Mouse (Mus musculus): Measurements from ENCODE around the gene Ftl1-ps1. TPM values are rescaled to one million over a fixed set of nuclear protein-coding genes. Genes with fewer than 3 reads are reported as not detected.

Gene Ftl1-ps1
- total RNA-seq (2022), result 1,000 to 10,000 TPM; 1,128 to 1,257 (median 1,206) TPM

- DNase-seq, result peak; percentile 42
These were observed at the start of gene Ftl1-ps1 for GRCm38 (mm10) chr13:74399298-74399839. Ftl1-ps1 (plus strand) TSS chr13:74399694.

GRCm38 (mm10) chr13:74350435-74350906 is 49.0 kb upstream of the Ftl1-ps1 start:
- DNase-seq, result no peak

DNA sequence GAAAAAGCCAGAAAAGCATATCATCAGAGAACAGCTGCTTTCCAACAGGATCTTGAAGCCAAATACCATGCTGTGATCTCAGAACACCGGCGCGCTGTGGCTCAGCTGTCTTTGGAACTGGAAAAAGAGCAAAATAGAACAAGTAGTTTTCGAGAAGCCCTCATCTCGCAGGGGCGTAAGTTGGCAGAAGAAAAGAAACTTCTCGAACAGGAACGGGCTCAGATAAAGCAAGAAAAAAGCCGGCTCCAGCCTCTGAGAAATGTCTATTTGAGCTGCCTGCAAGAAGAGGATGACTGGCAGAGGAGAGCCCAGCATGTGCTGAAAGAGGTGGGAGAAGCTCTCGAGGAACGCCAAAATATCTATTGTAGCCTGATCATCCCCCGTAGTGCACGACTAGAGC is 43.0 kb upstream of the Ftl1-ps1 start:
- DNase-seq, result no peak

- DNase-seq, result no peak
These were observed 37.3 kb upstream of the Ftl1-ps1 start for GRCm38 (mm10) chr13:74362218-74362617.

DNA sequence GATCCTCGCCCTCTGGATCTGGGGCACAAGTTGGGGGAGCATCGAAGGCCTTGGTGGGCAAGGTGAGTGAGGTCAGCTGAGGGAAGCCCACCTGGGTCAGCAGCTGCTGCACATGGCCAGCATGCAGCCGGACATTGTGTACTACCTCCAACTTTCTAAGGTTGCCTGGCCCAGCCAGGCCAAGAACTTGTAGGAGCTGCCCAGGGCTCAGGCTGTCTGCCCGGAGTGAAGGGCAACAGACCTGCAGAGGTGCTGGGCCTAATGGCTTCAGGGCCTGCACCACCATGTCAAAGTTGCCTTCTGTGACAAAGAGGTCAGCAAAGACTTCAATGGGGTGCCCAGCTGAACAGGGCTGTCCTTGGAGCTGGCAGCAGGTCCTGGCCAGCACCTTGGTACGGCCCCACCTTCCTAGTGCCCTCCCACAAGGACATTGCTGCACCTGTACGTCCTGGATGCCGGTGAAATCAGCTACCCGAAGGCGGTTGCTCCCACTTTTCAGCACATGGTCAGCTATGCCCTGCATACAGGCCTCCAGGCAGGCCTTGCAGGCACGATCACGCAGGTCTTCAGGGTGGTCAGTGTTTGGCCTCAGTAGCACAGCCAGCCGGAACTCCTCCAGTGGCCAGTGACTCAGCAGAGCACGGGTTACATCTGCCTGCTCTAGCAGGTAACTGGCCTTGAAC is 36.2 kb upstream of the Ftl1-ps1 start:
- DNase-seq, result no peak

DNA sequence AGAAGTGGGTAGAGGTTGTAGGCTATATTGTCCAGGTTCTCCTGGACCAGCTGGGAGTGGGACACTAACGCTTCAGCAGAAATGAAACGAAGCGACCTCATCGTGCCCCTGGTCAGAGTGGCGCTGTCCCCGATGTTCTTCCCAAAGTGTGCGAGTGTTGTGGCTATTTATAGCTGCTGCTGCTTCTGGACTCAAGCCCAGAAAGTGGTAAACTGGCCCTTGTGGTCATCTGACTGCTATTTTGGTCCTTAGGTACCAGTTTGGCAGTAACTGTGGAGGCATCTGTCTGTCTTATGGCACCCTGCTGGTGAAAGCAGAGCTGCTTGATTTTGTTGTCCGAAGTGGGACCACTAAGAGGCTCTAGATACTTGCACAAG is 35.6 kb upstream of the Ftl1-ps1 start, which contains the start of gene Lrrc14b:
TSS of gene Lrrc14b (minus strand) at position 147 of the 377 bp plus-strand sequence.
- DNase-seq, result peak; percentile 30

GRCm38 (mm10) chr13:74381533-74382276 is 17.8 kb upstream of the Ftl1-ps1 start:
- DNase-seq, result no peak

DNA sequence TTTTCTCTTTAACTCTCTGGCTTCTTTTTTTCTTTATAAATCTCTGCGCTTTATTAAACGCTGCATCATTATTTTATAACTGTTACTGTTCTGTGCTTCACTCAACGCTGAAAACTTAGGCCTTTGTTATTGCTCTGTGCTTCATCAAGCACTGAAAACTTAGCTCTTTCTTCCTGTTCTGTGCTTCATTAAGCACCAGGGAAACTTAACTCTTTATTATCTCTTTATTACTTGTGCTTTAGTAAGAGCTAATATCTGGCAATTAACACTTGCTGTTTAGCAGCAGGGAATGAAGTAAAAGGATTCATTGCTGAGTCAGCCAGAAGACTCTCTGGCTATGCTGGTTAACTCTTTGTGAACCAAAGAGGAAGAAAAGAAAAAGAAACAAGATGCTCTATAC is 17.2 kb upstream of the Ftl1-ps1 start:
- no peak for DNase-seq

DNA sequence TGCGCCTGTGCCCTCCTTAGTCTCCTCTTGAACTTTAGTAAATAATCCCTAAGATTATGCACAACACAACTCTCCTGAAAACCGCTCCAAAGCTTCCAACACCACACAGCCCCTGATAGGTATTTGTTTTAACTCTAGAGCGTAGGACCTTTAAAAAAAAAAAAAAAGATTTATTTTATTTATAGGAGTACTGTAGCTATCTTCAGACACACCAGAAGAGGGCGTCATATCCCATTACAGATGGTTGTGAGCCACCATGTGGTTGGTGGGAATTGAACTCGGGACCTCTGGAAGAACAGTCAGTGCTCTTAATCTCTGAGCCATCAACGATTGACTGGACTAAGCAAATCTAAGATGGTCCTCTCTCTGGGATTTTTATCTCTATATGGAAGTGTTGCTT is 9.8 kb upstream of the Ftl1-ps1 start:
- DNase-seq, result no peak

DNA sequence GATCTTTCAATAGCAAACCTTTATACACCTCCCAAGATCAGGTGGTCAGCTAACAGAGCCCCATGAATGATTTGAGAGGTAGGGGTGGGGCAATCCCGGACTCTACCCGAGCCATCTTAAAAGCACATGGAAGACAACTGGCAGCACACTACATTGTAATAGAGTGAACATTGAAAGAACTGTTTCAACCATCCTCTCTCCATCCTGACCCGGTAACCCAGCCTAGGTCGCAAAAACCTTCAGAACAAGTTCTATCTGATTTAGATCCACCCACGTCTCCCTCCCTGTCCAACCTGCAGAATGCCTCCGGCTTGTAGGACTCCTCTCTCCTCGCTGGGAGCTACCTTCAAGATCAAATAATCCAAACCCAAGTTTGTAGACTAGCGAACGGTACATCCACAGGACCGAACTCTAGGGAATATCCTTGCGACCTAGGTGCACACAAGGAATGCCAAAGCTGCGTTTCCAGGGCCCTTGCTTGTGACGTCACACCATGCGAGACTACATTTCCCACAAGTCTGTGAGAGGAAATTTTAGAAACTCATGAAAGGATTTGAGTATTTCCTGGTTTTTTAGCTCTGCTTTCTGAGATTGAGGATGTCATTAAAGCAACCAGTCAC is 9.0 kb upstream of the Ftl1-ps1 start, which contains the start of gene Zfp72:
TSS of gene Zfp72 (minus strand) at position 466 of the 620 bp plus-strand sequence.
- DNase-seq, result peak; percentile 62

- no peak for DNase-seq
These were observed 8.3 kb upstream of the Ftl1-ps1 start for GRCm38 (mm10) chr13:74391156-74391555.

GRCm38 (mm10) chr13:74439895-74440294 is 40.4 kb downstream of the Ftl1-ps1 start:
- no peak for DNase-seq

Small RNA genes lying within 50 kb of the gene (microRNA-seq; reads per million reads assigned to microRNA genes)
- gene Mir692-3, result 0 reads per million in 2 experiments

Other genes with a start within 250 kb of the Ftl1-ps1 start
- gene Exoc3, start 191.0 kb upstream of the Ftl1-ps1 start, total RNA-seq (2022), result 10 to 100 TPM; 63.0 to 79.3 (median 72.3) TPM
- gene Ahrr, start 107.4 kb upstream of the Ftl1-ps1 start, total RNA-seq (2022), result 1 to 10 TPM; 1.5 to 4.3 (median 2.9) TPM
- 100 to 1,000 TPM; 143 to 193 (median 171) TPM for gene Pdcd6, start 82.1 kb upstream of the Ftl1-ps1 start, total RNA-seq (2022)
- 100 to 1,000 TPM; 447 to 687 (median 569) TPM for gene Sdha, start 49.4 kb upstream of the Ftl1-ps1 start, total RNA-seq (2022)
- 10 to 100 TPM; 52.9 to 66.9 (median 58.7) TPM for gene Ccdc127, start 49.4 kb upstream of the Ftl1-ps1 start, total RNA-seq (2022)
- gene Lrrc14b, start 35.7 kb upstream of the Ftl1-ps1 start, total RNA-seq (2022), result 1 to 10 TPM in 2 of 4 experiments, under 1 TPM in 2; 0.66 to 1.2 (median 1.1) TPM
- 1 to 10 TPM; 3.7 to 5.4 (median 4.7) TPM for gene Zfp72, start 8.9 kb upstream of the Ftl1-ps1 start, total RNA-seq (2022)
- 10 to 100 TPM; 10.9 to 14.6 (median 13.9) TPM for gene Zfp825, start 94.3 kb downstream of the Ftl1-ps1 start, total RNA-seq (2022)
- 10 to 100 TPM; 57.3 to 83.6 (median 70.5) TPM for gene Erap1, start 239.9 kb downstream of the Ftl1-ps1 start, total RNA-seq (2022)